Mouse (Mus musculus) myocyte (in vitro differentiated cells): ENCODE measurements around the gene Abhd6. TPM values are rescaled to one million over a fixed set of nuclear protein-coding genes. Genes with fewer than 3 reads are reported as not detected.

ENCODE experiments used
- H3K27me3 ChIP-seq: one replicate; pipeline ENCODE4 v1.6.1; 2011; ENCODE audit not compliant: control insufficient read depth, insufficient read depth, insufficient read length
- H3K36me3 ChIP-seq: one replicate; pipeline ENCODE4 v1.6.1; 2011; ENCODE audit not compliant: control insufficient read depth, insufficient read depth
- H3K4me2 ChIP-seq: one replicate; pipeline ENCODE4 v1.6.1; 2011; ENCODE audit warnings: low read depth, control low read depth
- H3K4me3 ChIP-seq: one replicate; pipeline ENCODE4 v1.5.1; 2011; ENCODE audit warnings: mild to moderate bottlenecking, control low read depth, moderate library complexity
- H3K79me2 ChIP-seq: one replicate; pipeline ENCODE4 v1.6.1; 2011; ENCODE audit not compliant: control insufficient read depth, insufficient read depth
- H3ac ChIP-seq: one replicate; pipeline ENCODE4 v1.6.1; 2011; ENCODE audit not compliant: control insufficient read depth, insufficient read length
- CEBPB ChIP-seq: IDR thresholded peaks from 2 replicates; pipeline ENCODE4 v1.6.1; 2011; ENCODE audit warnings: mild to moderate bottlenecking, moderate library complexity; ENCODE audit not compliant: poor library complexity, insufficient read depth, severe bottlenecking
- E2F4 ChIP-seq: IDR thresholded peaks from one replicate; pipeline ENCODE4 v1.6.1; 2011; ENCODE audit warnings: mild to moderate bottlenecking, control low read depth, moderate library complexity; ENCODE audit not compliant: insufficient read depth
- MAX ChIP-seq: IDR thresholded peaks from one replicate; pipeline ENCODE4 v1.6.1; 2011; ENCODE audit warnings: low read depth, mild to moderate bottlenecking, control low read depth
- MYOD1 ChIP-seq, 3 experiments: IDR thresholded peaks; one replicate each; pipeline ENCODE4 v1.6.1; 2011; ENCODE audit warnings: control low read depth in 2 of 3, low read depth in 2 of 3, mild to moderate bottlenecking in 2 of 3, moderate library complexity in 1 of 3; ENCODE audit not compliant: insufficient read length in 2 of 3, control insufficient read depth in 1 of 3
- MYOG ChIP-seq, 3 experiments: IDR thresholded peaks; one replicate each; pipeline ENCODE4 v1.6.1; 2011; ENCODE audit warnings: control low read depth in 2 of 3, low read depth in 2 of 3, mild to moderate bottlenecking in 2 of 3; ENCODE audit not compliant: insufficient read length in 2 of 3, control insufficient read depth in 1 of 3, insufficient read depth in 1 of 3
- POLR2A ChIP-seq: IDR thresholded peaks from one replicate; pipeline ENCODE4 v1.6.1; 2011; ENCODE audit warnings: low read depth, mild to moderate bottlenecking, control low read depth, moderate library complexity; ENCODE audit not compliant: insufficient read length
- POLR2AphosphoS2 ChIP-seq: IDR thresholded peaks from one replicate; pipeline ENCODE4 v1.6.1; 2011; ENCODE audit warnings: low read depth, control low read depth; ENCODE audit not compliant: insufficient read length
- REST ChIP-seq: IDR thresholded peaks from one replicate; pipeline ENCODE4 v1.6.1; 2011; ENCODE audit warnings: mild to moderate bottlenecking, control low read depth, moderate library complexity; ENCODE audit not compliant: insufficient read depth, insufficient read length
- SRF ChIP-seq: IDR thresholded peaks from one replicate; pipeline ENCODE4 v1.6.1; 2011; ENCODE audit warnings: low read depth; ENCODE audit not compliant: control insufficient read depth, insufficient read length
- TCF12 ChIP-seq: IDR thresholded peaks from one replicate; pipeline ENCODE4 v1.6.1; 2011; ENCODE audit warnings: mild to moderate bottlenecking, control low read depth; ENCODE audit not compliant: poor library complexity, insufficient read depth, severe bottlenecking
- TCF3 ChIP-seq: IDR thresholded peaks from one replicate; pipeline ENCODE4 v1.6.1; 2011; ENCODE audit warnings: low read depth, control low read depth; ENCODE audit not compliant: insufficient read length
- USF1 ChIP-seq: IDR thresholded peaks from one replicate; pipeline ENCODE4 v1.6.1; 2011; ENCODE audit warnings: low read depth, mild to moderate bottlenecking, control low read depth, moderate library complexity
- polyA plus RNA-seq: library from polyadenylated mRNA; unstranded; fragments of >200 nt; fragmentation: generic; extraction: Trizol; gene quantifications from one replicate; pipeline ENCODE4 v1.2.1, GENCODE M21; 2012; ENCODE audit warnings: missing spikeins

The Abhd6 gene
- polyA plus RNA-seq, 1 experiment: 10.5 TPM

DNA sequence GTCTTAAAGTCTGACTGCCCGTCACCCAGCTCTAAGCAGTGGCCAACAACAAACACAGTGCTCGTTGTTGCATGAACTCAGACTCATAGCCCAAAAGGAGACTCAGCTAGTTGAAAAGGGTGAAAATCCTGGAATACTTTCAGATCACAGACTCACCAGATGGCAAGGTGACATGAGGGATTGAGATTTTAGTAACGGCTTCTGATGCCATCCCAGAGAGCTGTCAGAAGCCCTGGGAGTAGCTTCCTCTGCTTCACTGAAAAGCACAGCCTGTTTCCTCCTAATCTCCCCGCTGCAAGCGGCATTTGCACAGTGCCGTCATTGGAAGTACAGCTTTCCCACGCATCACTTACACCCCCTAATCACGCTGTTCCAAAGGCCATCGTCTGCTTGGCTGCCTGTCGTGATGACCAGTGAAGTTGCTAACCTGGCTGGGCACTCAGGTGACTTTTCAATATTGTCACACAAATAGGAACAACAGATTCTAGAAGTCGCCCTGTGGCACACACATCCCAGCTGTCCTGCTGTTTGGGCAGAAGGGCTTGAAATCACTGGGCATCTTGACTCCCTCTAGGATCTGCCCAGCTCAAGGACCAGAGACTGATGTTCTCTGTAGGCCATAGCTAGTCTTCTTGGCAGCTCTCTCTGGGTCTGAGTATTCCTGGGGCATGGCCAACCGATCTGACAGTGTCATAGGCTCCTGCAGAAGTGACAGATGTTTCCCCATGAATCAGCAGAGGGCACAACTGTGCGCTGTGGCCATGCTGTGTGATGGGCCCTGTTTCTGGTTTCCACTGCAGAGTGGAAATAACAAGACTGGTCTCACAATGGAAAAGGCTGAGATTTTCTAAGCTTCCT lies 29.6 kb downstream of the Abhd6 start:
- H3K4me3 ChIP-seq: no peak overlapping the region
- no peak overlapping the region for H3K4me2 ChIP-seq
- no peaks in the 10 kb centered on the region for H3K27me3 ChIP-seq
- TF ChIP-seq E2F4 (no peak), TCF3 (no peak), USF1 (no peak), REST (no peak), MYOD1 (IDR thresholded peaks at IDR 0.05; ENCODE audit: control insufficient read depth in 1 of 3, insufficient read length in 2 of 3, low read depth in 2 of 3) (no peak), MAX (no peak), CEBPB (no peak), TCF12 (no peak), SRF (no peak), MYOG (IDR thresholded peaks at IDR 0.05; ENCODE audit: control insufficient read depth in 1 of 3, insufficient read depth in 1 of 3, insufficient read length in 2 of 3, low read depth in 2 of 3) (no peak), POLR2AphosphoS2 (no peak), POLR2A (no peak)
- H3K36me3 ChIP-seq: no peaks in the 10 kb centered on the region
- H3ac ChIP-seq: no peak overlapping the region
- no peaks in the 10 kb centered on the region for H3K79me2 ChIP-seq

DNA sequence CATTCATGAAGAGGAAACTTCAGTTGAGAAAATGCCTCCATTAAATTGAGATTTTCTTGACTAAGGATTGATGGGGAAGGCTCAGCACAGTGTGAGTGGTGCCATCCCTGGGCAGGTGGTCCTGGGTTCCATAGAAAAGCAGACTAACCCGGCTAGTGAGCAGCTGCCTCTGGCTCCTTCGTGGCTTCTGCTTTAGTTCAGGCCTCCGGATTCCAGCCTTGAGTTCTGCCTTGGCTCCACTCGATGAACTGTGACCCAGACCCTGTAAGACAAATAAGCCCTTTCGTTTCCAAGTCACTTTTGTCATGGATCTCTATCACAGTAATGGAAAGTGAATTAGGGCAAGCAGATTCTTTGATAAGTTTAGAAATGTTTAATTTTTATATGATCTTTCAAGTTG lies 31.9 kb downstream of the Abhd6 start:
- H3K4me3 ChIP-seq: no peak overlapping the region
- H3K79me2 ChIP-seq: no peaks in the 10 kb centered on the region
- no peak for TF ChIP-seq TCF3
- TF ChIP-seq MYOD1 (IDR thresholded peaks at IDR 0.05; ENCODE audit: control insufficient read depth in 1 of 3, insufficient read length in 2 of 3, low read depth in 2 of 3): no peak
- TF ChIP-seq MAX: no peak
- no peak for TF ChIP-seq TCF12
- no peak for TF ChIP-seq POLR2A
- TF ChIP-seq CEBPB: no peak
- TF ChIP-seq MYOG (IDR thresholded peaks at IDR 0.05; ENCODE audit: control insufficient read depth in 1 of 3, insufficient read depth in 1 of 3, insufficient read length in 2 of 3, low read depth in 2 of 3): no peak
- no peak for TF ChIP-seq E2F4
- TF ChIP-seq SRF: no peak
- no peak for TF ChIP-seq USF1
- no peak for TF ChIP-seq REST
- H3K4me2 ChIP-seq: no peak overlapping the region
- no peak overlapping the region for H3ac ChIP-seq
- H3K36me3 ChIP-seq: no peaks in the 10 kb centered on the region
- H3K27me3 ChIP-seq: no peaks in the 10 kb centered on the region

DNA sequence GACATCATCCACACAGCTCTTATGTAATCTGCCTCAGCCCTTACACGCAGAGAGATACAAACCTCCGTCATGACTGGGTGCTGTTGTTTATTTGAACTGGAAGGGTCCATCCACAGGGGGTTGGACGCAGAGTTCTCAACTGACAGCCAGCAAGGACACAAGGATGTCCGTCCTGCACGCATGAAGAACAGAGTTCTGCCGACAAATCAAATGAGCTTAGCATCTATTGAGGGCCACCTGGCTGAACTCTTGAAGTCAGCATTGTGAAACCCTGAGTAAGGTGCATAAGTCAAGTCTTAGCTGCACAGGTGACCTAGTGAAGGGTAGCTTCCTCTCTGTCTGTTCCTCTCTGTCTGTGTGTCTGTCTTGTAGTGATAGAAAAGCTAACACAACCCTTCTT lies 33.2 kb downstream of the Abhd6 start:
- TF ChIP-seq TCF12: no peak
- no peak for TF ChIP-seq MYOG (IDR thresholded peaks at IDR 0.05; ENCODE audit: control insufficient read depth in 1 of 3, insufficient read depth in 1 of 3, insufficient read length in 2 of 3, low read depth in 2 of 3)
- no peak for TF ChIP-seq CEBPB
- no peak for TF ChIP-seq MAX
- no peak for TF ChIP-seq USF1
- no peak for TF ChIP-seq REST
- no peak for TF ChIP-seq MYOD1 (IDR thresholded peaks at IDR 0.05; ENCODE audit: control insufficient read depth in 1 of 3, insufficient read length in 2 of 3, low read depth in 2 of 3)
- no peak for TF ChIP-seq SRF
- TF ChIP-seq POLR2AphosphoS2: no peak
- TF ChIP-seq E2F4: no peak
- TF ChIP-seq POLR2A: no peak
- TF ChIP-seq TCF3: no peak
- no peak overlapping the region for H3ac ChIP-seq
- no peaks in the 10 kb centered on the region for H3K27me3 ChIP-seq
- no peak overlapping the region for H3K4me3 ChIP-seq
- H3K4me2 ChIP-seq: no peak overlapping the region
- H3K36me3 ChIP-seq: no peaks in the 10 kb centered on the region
- no peaks in the 10 kb centered on the region for H3K79me2 ChIP-seq

DNA sequence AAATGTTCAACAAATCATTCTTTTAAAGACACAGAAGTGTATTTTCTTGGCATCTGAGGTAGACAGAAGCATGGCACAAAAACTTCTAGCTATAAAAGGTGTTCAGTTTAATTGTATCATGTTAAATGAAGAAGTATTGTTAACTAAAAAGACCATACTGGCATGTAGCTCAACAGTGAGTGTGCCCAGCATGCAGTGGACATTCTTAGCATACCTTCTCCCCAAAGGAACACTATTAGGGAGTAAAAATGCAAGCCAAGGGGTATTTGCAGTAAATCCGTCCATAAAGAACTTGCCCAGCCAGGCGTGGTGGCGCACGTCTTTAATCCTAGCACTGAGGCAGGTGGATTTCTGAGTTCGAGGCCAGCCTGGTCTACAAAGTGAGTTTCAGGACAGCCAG lies 33.7 kb downstream of the Abhd6 start:
- Histone ChIP-seq H3ac (no peak overlapping the region), H3K4me2 (no peak overlapping the region), H3K4me3 (no peak overlapping the region), H3K79me2 (no peaks in the 10 kb centered on the region), H3K27me3 (no peaks in the 10 kb centered on the region), H3K36me3 (no peaks in the 10 kb centered on the region)
- TF ChIP-seq MYOG (IDR thresholded peaks at IDR 0.05; ENCODE audit: control insufficient read depth in 1 of 3, insufficient read depth in 1 of 3, insufficient read length in 2 of 3, low read depth in 2 of 3) (no peak), E2F4 (no peak), MAX (no peak), POLR2A (no peak), SRF (no peak), MYOD1 (IDR thresholded peaks at IDR 0.05; ENCODE audit: control insufficient read depth in 1 of 3, insufficient read length in 2 of 3, low read depth in 2 of 3) (no peak), CEBPB (no peak), USF1 (no peak), TCF12 (no peak), POLR2AphosphoS2 (no peak), TCF3 (no peak)
